Mouse (Mus musculus) cerebellum, adult (tissue): ENCODE measurements at regions not wholly inside any gene's neighbourhood (a gene's known extent, or its start where the extent isn't known, plus 50 kb on each side); places are given as distances from the start of the nearest gene placed in this dataset.

ENCODE experiments used
- ATAC-seq: cut with Nextera tagmentation; 2 replicates; pipeline ENCODE4 v1.9.2; 2017; ENCODE audit warnings: mild to moderate bottlenecking, moderate library complexity, mixed read lengths; ENCODE audit not compliant: insufficient number of reproducible peaks, low FRiP score, low TSS enrichment

DNA sequence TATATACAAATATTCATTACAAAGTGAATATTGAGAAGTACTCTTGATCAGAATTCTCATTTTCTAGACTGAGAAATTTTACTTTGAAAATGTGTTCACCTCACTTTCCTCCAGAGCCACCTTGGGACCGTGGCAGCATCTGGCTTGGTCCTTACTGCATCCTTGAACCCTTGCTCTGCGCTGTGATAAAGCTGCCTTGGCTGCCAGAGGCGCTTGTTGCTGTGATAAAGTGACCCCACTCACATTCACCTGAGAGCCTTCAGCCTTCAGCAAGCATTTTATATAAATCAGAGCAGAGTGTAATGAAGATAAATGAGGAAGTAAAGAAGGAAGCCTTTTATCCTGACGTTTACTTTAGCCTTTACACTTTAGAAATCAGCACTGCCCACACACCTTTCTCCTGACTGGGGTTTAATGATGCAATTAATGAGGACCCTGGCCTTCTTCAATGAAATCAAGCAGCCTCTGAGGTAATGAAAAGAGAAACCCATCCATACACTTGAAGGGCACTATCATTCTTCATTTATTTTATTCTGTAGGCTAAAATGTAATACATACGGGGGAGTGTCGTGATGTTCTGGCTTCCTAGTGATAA lies 532.8 kb downstream of the Rfpl4b start:
- ATAC-seq, result no peak

- no peak for ATAC-seq
These were observed 552.4 kb downstream of the Rfpl4b start for GRCm38 (mm10) chr10:38269136-38269535.

DNA sequence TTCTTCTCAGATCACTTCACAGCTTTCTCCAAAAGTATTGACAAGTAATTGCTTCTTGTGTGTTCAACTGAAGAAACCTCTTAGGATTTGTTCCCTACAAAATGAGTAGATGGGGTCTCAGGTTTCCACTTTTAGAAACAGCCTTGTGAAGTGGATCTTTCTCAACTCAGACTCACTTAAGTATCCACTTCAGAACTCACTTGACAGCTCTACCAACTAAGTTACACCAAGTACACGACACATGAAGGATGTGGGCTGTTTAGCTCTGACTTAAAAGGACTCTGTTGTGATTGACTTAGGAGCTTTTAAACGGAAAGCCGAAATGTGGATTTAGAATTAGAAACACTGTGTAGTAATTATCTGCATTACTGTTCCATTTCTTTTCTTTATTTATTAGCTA lies 556.0 kb downstream of the Rfpl4b start:
- no peak for ATAC-seq

GRCm38 (mm10) chr10:38246821-38247220 lies 574.8 kb downstream of the Rfpl4b start:
- no peak for ATAC-seq
